Mouse (Mus musculus) right cerebral cortex, adult 18-20 months (tissue): ENCODE results near the gene Pigr.
A peak's percentile ranks its signal among the peaks of the same experiment; 100 is the strongest.

Experiments used
- DNase-seq: peaks from one replicate; pipeline ENCODE4 v3.0.0; 2022; ENCODE audit warnings: mixed read lengths

Pigr gene

GRCm38 (mm10) chr1:130826448-130826847 lies at the start of gene Pigr:
Gene Pigr (plus strand): TSS chr1:130826684.
- no peak for DNase-seq

GRCm38 (mm10) chr1:130779867-130780266 lies 46.6 kb upstream of the Pigr start:
- DNase-seq = no peak

GRCm38 (mm10) chr1:130784054-130784453 lies 42.4 kb upstream of the Pigr start:
- peak; percentile 25 for DNase-seq

- no peak for DNase-seq
These were observed 39.5 kb upstream of the Pigr start for GRCm38 (mm10) chr1:130787001-130787400.

- DNase-seq = no peak
These were observed 36.7 kb upstream of the Pigr start for GRCm38 (mm10) chr1:130789512-130790451.

GRCm38 (mm10) chr1:130795331-130795730 lies 31.2 kb upstream of the Pigr start:
- DNase-seq = no peak

- peak; percentile 27 for DNase-seq
These were observed 29.4 kb upstream of the Pigr start for GRCm38 (mm10) chr1:130796967-130797684.

GRCm38 (mm10) chr1:130798037-130798436 lies 28.4 kb upstream of the Pigr start:
- no peak for DNase-seq

GRCm38 (mm10) chr1:130798551-130798950 lies 27.9 kb upstream of the Pigr start:
- no peak for DNase-seq

- DNase-seq = no peak
These were observed 27.1 kb upstream of the Pigr start for GRCm38 (mm10) chr1:130799399-130799798.

GRCm38 (mm10) chr1:130800602-130801001 lies 25.9 kb upstream of the Pigr start, which contains the start of gene Fcamr:
Gene Fcamr (plus strand): TSS chr1:130800902.
- no peak for DNase-seq

- no peak for DNase-seq
These were observed 25.0 kb upstream of the Pigr start for GRCm38 (mm10) chr1:130801511-130801910.

- DNase-seq = no peak
These were observed 23.5 kb upstream of the Pigr start for GRCm38 (mm10) chr1:130802976-130803375.

- DNase-seq = no peak
These were observed 22.2 kb upstream of the Pigr start for GRCm38 (mm10) chr1:130804279-130804678.

- no peak for DNase-seq
These were observed 15.6 kb upstream of the Pigr start for GRCm38 (mm10) chr1:130810906-130811305.

- DNase-seq = no peak
These were observed 15.2 kb upstream of the Pigr start for GRCm38 (mm10) chr1:130811316-130811715.

- DNase-seq = no peak
These were observed 6.7 kb upstream of the Pigr start for GRCm38 (mm10) chr1:130819737-130820136.

GRCm38 (mm10) chr1:130820316-130821148 lies 6.0 kb upstream of the Pigr start:
- no peak for DNase-seq

GRCm38 (mm10) chr1:130821149-130821471 lies 5.4 kb upstream of the Pigr start:
- no peak for DNase-seq

GRCm38 (mm10) chr1:130821911-130822625 lies 4.4 kb upstream of the Pigr start:
- DNase-seq = no peak

GRCm38 (mm10) chr1:130828656-130829055 lies 2.2 kb downstream of the Pigr start:
- no peak for DNase-seq
